Mouse (Mus musculus) liver, postnatal 0 days (tissue): ENCODE results near the gene P2ry6.

Experiments used
- CTCF ChIP-seq: sonication (generic); IDR thresholded peaks from 2 replicates; pipeline ENCODE4 v1.5.1; 2016; ENCODE audit warnings: antibody characterized with exemption, low read depth
- EP300 ChIP-seq: IDR thresholded peaks from 2 replicates; pipeline ENCODE4 v1.6.1; 2016; ENCODE audit warnings: antibody characterized with exemption, low read depth, mild to moderate bottlenecking

DNA sequence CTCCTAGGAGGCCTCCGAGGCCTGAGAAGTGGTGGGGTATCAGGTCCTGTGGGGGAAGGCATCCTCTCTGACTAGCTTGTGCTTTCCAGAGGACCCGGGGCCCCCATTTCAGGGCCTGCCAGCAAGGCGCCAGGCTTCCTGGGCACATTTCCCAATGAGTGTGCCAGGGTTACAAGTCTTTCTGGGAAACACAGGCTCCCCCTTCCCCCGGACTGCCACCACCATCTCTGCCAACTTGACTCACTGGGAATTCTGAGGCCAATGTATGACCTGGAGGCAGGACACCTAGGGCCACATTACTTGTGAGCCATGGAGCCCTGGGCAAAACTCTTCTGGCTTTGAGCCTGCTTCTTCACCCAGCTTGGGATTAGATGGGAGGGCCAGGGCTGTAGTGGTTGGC lies 51.5 kb downstream of the P2ry6 start:
- no peak for TF ChIP-seq CTCF
- no peak for TF ChIP-seq EP300
